Mouse (Mus musculus) layer of hippocampus, adult 8-10 months (tissue): ENCODE measurements around the gene Gm11114. TPM values are rescaled to one million over a fixed set of nuclear protein-coding genes. Genes with fewer than 3 reads are reported as not detected.

ENCODE experiments used
- DNase-seq, 2 experiments: peaks; one replicate each; pipeline ENCODE4 v3.0.0; 2022; ENCODE audit warnings: low spot score in 2 of 2
- total RNA-seq, 4 experiments: library from RNA; stranded (reverse); gene quantifications; 2 replicates each; pipeline ENCODE4 v1.2.4; 2022

Gene Gm11114
- total RNA-seq: not detected

DNA sequence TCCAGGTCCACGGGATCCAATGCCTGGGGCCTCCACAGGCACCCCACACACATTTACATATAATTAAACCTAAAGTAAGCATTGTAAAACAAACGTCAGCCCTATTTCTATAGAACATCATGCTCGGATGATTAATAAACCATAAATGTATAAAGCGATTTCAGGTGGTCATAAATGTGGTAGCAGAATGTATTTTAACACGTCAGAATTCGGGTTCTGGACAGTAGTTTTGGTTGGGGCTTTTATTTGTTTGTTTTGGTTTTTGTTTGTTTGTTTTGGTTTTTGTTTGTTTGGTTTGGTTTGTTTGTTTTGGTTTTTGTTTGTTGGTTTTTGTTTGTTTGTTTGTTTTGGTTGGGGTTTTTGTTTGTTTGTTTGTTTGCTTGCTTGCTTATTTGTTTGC, at the start of gene Gm11114:
Gene Gm11114, plus strand, starts transcription at position 301 of the 400 bp plus-strand sequence.
- no peak for DNase-seq

GRCm38 (mm10) chr9:85266847-85267246, 45.7 kb upstream of the Gm11114 start:
- DNase-seq: no peak

GRCm38 (mm10) chr9:85274114-85274513, 38.5 kb upstream of the Gm11114 start:
- no peak for DNase-seq

DNA sequence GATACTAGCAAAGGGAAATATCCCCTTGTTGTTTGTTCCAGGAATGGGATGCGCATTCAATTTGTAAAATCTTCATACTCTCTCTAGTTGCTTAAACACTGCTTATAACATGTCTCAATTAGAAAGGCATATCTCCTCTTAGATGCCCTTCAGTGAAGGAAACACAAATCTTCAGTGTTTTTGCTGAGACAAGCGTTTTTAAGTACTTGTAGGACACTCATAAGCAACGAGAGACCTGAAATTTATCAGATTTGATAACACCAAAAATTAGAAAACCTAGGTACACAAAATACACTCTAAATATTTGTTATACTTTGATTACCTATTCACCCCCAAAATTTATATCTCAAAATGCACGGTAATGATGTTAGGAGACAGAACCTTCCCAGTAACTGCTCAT, 9.7 kb upstream of the Gm11114 start:
- no peak for DNase-seq

- DNase-seq: no peak
These were observed 9.2 kb upstream of the Gm11114 start for GRCm38 (mm10) chr9:85303378-85303777.

- no peak for DNase-seq
These were observed 3.5 kb downstream of the Gm11114 start for GRCm38 (mm10) chr9:85316122-85316521.

- DNase-seq: no peak
These were observed 7.8 kb downstream of the Gm11114 start for GRCm38 (mm10) chr9:85320167-85320951.

DNA sequence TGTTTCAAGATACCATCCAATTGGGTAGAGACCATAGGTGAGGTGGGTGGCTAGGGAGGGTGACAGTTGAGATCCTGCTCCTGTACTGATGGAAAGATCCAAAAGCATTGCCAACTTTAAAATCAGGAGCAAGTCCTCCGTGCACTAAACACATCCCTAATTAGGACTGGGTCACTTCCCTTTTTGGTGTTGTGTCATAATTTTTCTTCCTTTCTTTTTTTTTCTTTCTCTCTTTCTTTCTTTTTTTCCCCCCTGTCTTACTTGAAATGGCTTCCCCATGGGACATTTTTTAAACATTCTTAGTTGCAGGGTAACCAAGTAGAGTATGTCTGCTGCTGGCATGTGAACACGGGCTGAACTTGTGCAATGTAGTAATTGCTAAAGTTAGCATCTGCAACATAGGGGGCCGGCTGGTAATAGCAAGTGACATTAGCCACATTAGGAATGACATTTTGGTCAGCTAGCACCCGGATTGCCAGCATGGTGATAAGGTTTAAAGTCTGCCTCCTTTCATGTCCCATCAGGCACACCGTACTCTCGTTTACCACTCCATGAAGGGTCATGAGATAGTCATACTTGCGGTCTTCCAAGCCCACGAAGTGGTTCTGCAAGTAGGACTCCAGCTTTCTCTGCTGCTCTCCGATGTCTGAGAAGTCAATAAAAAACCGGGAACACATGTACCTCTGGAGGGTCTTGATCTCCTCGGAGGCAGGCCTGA, 11.7 kb downstream of the Gm11114 start:
- DNase-seq: no peak

- DNase-seq: no peak
These were observed 12.8 kb downstream of the Gm11114 start for GRCm38 (mm10) chr9:85325201-85325868.

DNA sequence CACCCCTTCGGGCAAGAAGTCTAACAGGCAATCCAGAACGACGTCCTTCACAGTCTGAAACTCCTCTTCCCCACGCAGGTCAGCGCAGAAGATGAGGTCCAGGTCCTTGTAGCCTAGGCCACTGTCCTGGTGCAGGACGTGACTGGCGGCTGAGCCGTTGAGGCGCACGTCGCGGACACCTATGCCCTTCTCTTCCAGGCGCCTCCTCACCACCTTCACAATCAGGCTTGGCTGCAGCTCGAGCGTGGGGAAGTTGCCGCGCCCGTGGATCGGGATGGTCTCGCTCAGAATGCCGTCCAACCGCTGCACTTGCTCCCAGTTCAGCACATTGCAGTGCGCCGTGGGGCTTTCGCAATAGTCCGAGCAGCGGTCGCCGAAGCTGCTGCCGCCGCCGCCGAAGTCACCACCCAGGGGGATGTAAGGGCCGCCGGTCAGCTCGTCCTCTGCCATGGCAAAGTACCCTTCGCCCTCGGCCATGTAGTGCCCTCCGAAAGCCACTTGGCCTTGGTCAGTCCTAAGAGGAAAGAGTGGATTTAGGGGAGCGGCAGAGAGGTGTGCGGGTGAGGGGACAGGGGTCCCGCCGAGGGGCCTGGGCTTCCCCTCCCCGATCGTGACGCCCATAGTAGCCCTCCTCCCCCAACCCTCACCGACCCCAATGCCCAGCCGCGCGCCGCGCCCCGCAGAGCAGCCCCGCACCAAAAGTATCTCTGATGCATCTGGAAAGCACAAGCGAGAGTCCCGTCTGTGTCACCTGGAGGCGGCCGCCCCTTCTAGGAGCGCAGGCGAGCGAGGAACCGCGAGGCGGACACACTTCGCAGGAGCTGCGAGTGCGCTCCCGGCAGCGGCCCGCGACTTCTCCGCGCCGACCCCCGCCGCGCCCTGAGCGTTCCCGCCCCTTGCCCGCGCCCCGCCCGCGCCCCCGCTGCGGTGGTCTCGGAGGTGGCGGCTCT, 14.0 kb downstream of the Gm11114 start:
- no peak for DNase-seq

- peak in 1 of 2 experiments; percentile 31 for DNase-seq
These were observed 15.0 kb downstream of the Gm11114 start, which contains the start of gene Tent5a for GRCm38 (mm10) chr9:85327242-85328211. Gene Tent5a, minus strand, starts transcription at chr9:85327348.

- peak; percentile 68 to 81 for DNase-seq
These were observed 15.7 kb downstream of the Gm11114 start for GRCm38 (mm10) chr9:85328259-85328658.

GRCm38 (mm10) chr9:85331521-85331920, 18.9 kb downstream of the Gm11114 start:
- DNase-seq: no peak

- no peak for DNase-seq
These were observed 23.5 kb downstream of the Gm11114 start for GRCm38 (mm10) chr9:85336046-85336445.

- no peak for DNase-seq
These were observed 27.7 kb downstream of the Gm11114 start for GRCm38 (mm10) chr9:85340303-85340702.

GRCm38 (mm10) chr9:85342892-85343785, 30.6 kb downstream of the Gm11114 start:
- no peak for DNase-seq

DNA sequence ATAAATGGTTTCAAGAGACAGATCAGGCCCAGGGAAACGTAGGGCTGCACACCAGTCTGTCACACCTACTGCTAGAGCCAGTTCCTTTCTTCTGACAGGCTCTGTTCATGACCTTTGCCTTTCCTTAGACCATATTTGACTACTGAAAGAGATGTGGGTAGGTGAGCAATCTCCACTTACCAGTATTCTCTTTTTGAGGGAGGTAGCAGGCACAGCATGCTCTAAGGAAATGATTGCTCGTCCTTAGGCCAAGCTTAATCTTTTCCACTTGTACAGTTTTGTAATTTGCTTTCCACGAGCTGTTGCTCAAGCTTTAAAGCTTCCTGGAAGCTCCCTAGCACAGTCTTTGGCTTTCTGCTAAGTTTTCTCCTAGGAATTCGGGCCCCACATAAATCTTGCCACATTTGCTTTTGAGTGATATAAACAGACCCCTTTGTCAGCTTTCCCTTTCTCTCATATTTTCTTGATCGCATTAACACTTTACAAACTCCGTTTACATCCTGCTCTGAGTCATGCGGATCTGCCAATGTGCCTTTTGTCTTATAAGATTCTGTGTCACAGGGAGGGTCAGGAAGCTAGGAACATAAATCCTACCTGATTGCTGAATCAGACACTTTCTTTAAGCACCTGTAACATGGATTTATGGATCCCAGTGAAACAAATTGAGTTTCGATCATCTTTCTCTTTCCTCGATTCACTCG, 35.4 kb downstream of the Gm11114 start:
- DNase-seq: no peak

DNA sequence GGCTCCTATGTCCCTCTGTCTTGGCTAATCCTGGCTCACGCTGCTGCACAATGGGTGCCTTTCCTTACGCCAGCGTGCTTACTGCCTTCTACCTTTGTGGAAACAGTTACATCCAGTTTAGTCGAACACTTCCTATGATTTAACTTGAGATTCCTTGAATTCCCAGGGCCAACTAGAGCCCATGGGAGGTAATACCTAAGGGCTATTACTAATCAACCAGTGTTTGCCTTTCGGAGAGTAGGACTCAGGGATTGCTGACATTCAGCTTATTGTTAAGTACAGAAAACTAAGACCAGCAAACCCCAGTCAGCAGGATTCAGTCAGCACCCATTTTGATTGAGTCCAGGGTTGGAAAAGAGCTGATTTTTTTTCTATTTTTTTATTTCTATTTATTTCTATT, 43.0 kb downstream of the Gm11114 start:
- DNase-seq: no peak
